Mouse (Mus musculus): Measurements from ENCODE around the gene Tinf2. TPM values are rescaled to one million over a fixed set of nuclear protein-coding genes. Genes with fewer than 3 reads are reported as not detected.
A peak's percentile ranks its signal among the peaks of the same experiment; 100 is the strongest.

The Tinf2 gene
- polyA plus RNA-seq (2015; fragmentation: Nextera tagmentation; extraction: Ambion mirVana): 38.7 and 46.6 TPM in 2 replicates

GRCm38 (mm10) chr14:55681160-55682117, at the start of gene Tinf2:
Gene Tinf2 (minus strand): TSS chr14:55681820.
- Histone ChIP-seq H3K4me3 (peak within 1 kb of the TSS; percentile 82), H3K9ac (peak within 1 kb of the TSS; percentile 84), H3K4me1 (peaks cover 11% of the 10 kb centered on the region), H3K9me3 (no peaks in the 10 kb centered on the region), H3K36me3 (peaks cover 41% of the 10 kb centered on the region), H3K27me3 (no peaks in the 10 kb centered on the region), H3K4me2 (peak within 1 kb of the TSS; percentile 80), H3K27ac (peak within 1 kb of the TSS; percentile 91)
- WGBS: under 1% methylated on average over 66 of the region's 66 CpGs
- ATAC-seq (ENCODE audit: insufficient number of reproducible peaks, insufficient read depth, low FRiP score, low TSS enrichment, low read depth): peak; percentile 96

GRCm38 (mm10) chr14:55730531-55731032, 49.0 kb upstream of the Tinf2 start:
- no peaks in the 10 kb centered on the region for H3K9me3 ChIP-seq
- 80% methylated on average over 7 of the region's 7 CpGs for WGBS
- H3K4me1 ChIP-seq: no peaks in the 10 kb centered on the region
- H3K36me3 ChIP-seq: no peaks in the 10 kb centered on the region
- H3K4me2 ChIP-seq: no peak overlapping the region
- H3K27me3 ChIP-seq: 0 out of 2 replicates have a peak, but pooled peaks cover 3% of the 10 kb centered on the region
- H3K27ac ChIP-seq: no peak overlapping the region
- ATAC-seq (ENCODE audit: insufficient number of reproducible peaks, insufficient read depth, low FRiP score, low TSS enrichment, low read depth): no peak
- no peak overlapping the region for H3K4me3 ChIP-seq
- H3K9ac ChIP-seq: 0 out of 2 replicates have a peak overlapping the region, but pooled peaks have one; percentile 23

- H3K27ac ChIP-seq: no peak overlapping the region
- H3K9me3 ChIP-seq: no peaks in the 10 kb centered on the region
- H3K9ac ChIP-seq: 0 out of 2 replicates have a peak overlapping the region, but pooled peaks have one; percentile 23
- no peak overlapping the region for H3K4me2 ChIP-seq
- no peaks in the 10 kb centered on the region for H3K4me1 ChIP-seq
- no peaks in the 10 kb centered on the region for H3K36me3 ChIP-seq
- no peak overlapping the region for H3K4me3 ChIP-seq
- 0 out of 2 replicates have a peak, but pooled peaks cover 3% of the 10 kb centered on the region for H3K27me3 ChIP-seq
- no peak for ATAC-seq (ENCODE audit: insufficient number of reproducible peaks, insufficient read depth, low FRiP score, low TSS enrichment, low read depth)
- WGBS: 74% methylated on average over 7 of the region's 7 CpGs
Measured at GRCm38 (mm10) chr14:55730116-55730515, 48.5 kb upstream of the Tinf2 start.

GRCm38 (mm10) chr14:55727889-55728685, 46.5 kb upstream of the Tinf2 start:
- H3K4me3 ChIP-seq: no peak overlapping the region
- H3K9me3 ChIP-seq: no peaks in the 10 kb centered on the region
- no peak overlapping the region for H3K9ac ChIP-seq
- 73% methylated on average over 8 of the region's 8 CpGs for WGBS
- no peaks in the 10 kb centered on the region for H3K36me3 ChIP-seq
- H3K27ac ChIP-seq: no peak overlapping the region
- no peaks in the 10 kb centered on the region; the same call in 1 of the 2 replicates for H3K4me1 ChIP-seq
- no peak overlapping the region for H3K4me2 ChIP-seq
- ATAC-seq (ENCODE audit: insufficient number of reproducible peaks, insufficient read depth, low FRiP score, low TSS enrichment, low read depth): no peak
- H3K27me3 ChIP-seq: 0 out of 2 replicates have a peak, but pooled peaks cover 3% of the 10 kb centered on the region

- Histone ChIP-seq H3K4me1 (peaks cover 2% of the 10 kb centered on the region), H3K9ac (no peak overlapping the region), H3K27ac (no peak overlapping the region), H3K4me2 (no peak overlapping the region), H3K4me3 (no peak overlapping the region), H3K27me3 (0 out of 2 replicates have a peak, but pooled peaks cover 3% of the 10 kb centered on the region), H3K9me3 (no peaks in the 10 kb centered on the region), H3K36me3 (no peaks in the 10 kb centered on the region)
- no peak for ATAC-seq (ENCODE audit: insufficient number of reproducible peaks, insufficient read depth, low FRiP score, low TSS enrichment, low read depth)
Measured at GRCm38 (mm10) chr14:55726261-55726660, 44.6 kb upstream of the Tinf2 start.

GRCm38 (mm10) chr14:55724411-55724871, 42.8 kb upstream of the Tinf2 start:
- Histone ChIP-seq H3K36me3 (peaks cover 4% of the 10 kb centered on the region), H3K4me1 (peaks cover 9% of the 10 kb centered on the region), H3K9me3 (no peaks in the 10 kb centered on the region), H3K4me3 (no peak overlapping the region), H3K27me3 (0 out of 2 replicates have a peak, but pooled peaks cover 3% of the 10 kb centered on the region), H3K9ac (no peak overlapping the region), H3K27ac (no peak overlapping the region), H3K4me2 (no peak overlapping the region)
- WGBS: 62% methylated on average over 8 of the region's 8 CpGs
- no peak for ATAC-seq (ENCODE audit: insufficient number of reproducible peaks, insufficient read depth, low FRiP score, low TSS enrichment, low read depth)

GRCm38 (mm10) chr14:55723433-55723832, 41.8 kb upstream of the Tinf2 start:
- no peak for ATAC-seq (ENCODE audit: insufficient number of reproducible peaks, insufficient read depth, low FRiP score, low TSS enrichment, low read depth)
- Histone ChIP-seq H3K4me2 (no peak overlapping the region), H3K9ac (no peak overlapping the region), H3K4me3 (no peak overlapping the region), H3K36me3 (peaks cover 14% of the 10 kb centered on the region), H3K27me3 (0 out of 2 replicates have a peak, but pooled peaks cover 3% of the 10 kb centered on the region), H3K27ac (no peak overlapping the region), H3K4me1 (peaks cover 9% of the 10 kb centered on the region), H3K9me3 (no peaks in the 10 kb centered on the region)
- 90% methylated on average over 7 of the region's 7 CpGs for WGBS

GRCm38 (mm10) chr14:55722438-55722945, 40.9 kb upstream of the Tinf2 start:
- Histone ChIP-seq H3K36me3 (peaks cover 21% of the 10 kb centered on the region), H3K4me2 (peak overlapping the region; percentile 74), H3K9me3 (no peaks in the 10 kb centered on the region), H3K4me1 (peaks cover 9% of the 10 kb centered on the region), H3K4me3 (peak overlapping the region; percentile 84), H3K27ac (peak overlapping the region; percentile 71; the same call in 1 of the 2 replicates), H3K27me3 (no peaks in the 10 kb centered on the region), H3K9ac (peak overlapping the region; percentile 79)
- 47% methylated on average over 8 of the region's 8 CpGs for WGBS
- ATAC-seq (ENCODE audit: insufficient number of reproducible peaks, insufficient read depth, low FRiP score, low TSS enrichment, low read depth): no peak

- WGBS: under 1% methylated on average over 50 of the region's 50 CpGs
- Histone ChIP-seq H3K9me3 (no peaks in the 10 kb centered on the region), H3K36me3 (peaks cover 27% of the 10 kb centered on the region), H3K4me3 (peak within 1 kb of the TSS; percentile 84), H3K27ac (peak within 1 kb of the TSS; percentile 71), H3K27me3 (no peaks in the 10 kb centered on the region), H3K4me1 (peaks cover 9% of the 10 kb centered on the region), H3K4me2 (peak within 1 kb of the TSS; percentile 74), H3K9ac (peak within 1 kb of the TSS; percentile 79)
- peak; percentile 93 for ATAC-seq (ENCODE audit: insufficient number of reproducible peaks, insufficient read depth, low FRiP score, low TSS enrichment, low read depth)
Measured at GRCm38 (mm10) chr14:55721700-55722437, 40.2 kb upstream of the Tinf2 start, which contains the start of gene Rabggta. Gene Rabggta (minus strand): TSS chr14:55722263.

GRCm38 (mm10) chr14:55721076-55721475, 39.5 kb upstream of the Tinf2 start:
- 78% methylated on average over 6 of the region's 6 CpGs for WGBS
- peak overlapping the region; percentile 74 for H3K4me2 ChIP-seq
- H3K9ac ChIP-seq: peak overlapping the region; percentile 79
- ATAC-seq (ENCODE audit: insufficient number of reproducible peaks, insufficient read depth, low FRiP score, low TSS enrichment, low read depth): no peak
- peak overlapping the region; percentile 71; the same call in 1 of the 2 replicates for H3K27ac ChIP-seq
- no peaks in the 10 kb centered on the region for H3K9me3 ChIP-seq
- peaks cover 9% of the 10 kb centered on the region for H3K4me1 ChIP-seq
- peaks cover 35% of the 10 kb centered on the region for H3K36me3 ChIP-seq
- no peaks in the 10 kb centered on the region for H3K27me3 ChIP-seq
- peak overlapping the region; percentile 84 for H3K4me3 ChIP-seq
